Mouse (Mus musculus) embryo, embryonic 10 days (tissue): ENCODE data around the gene Rpl13a.

Source experiments
- DNase-seq: peaks from one replicate; pipeline ENCODE4 v3.0.0-alpha.2; 2015; ENCODE audit warnings: low spot score

Gene Rpl13a

GRCm38 (mm10) chr7:45090251-45090977 lies 38.1 kb downstream of the Rpl13a start:
- no peak for DNase-seq

GRCm38 (mm10) chr7:45088597-45088996 lies 40.0 kb downstream of the Rpl13a start:
- DNase-seq: no peak

DNA sequence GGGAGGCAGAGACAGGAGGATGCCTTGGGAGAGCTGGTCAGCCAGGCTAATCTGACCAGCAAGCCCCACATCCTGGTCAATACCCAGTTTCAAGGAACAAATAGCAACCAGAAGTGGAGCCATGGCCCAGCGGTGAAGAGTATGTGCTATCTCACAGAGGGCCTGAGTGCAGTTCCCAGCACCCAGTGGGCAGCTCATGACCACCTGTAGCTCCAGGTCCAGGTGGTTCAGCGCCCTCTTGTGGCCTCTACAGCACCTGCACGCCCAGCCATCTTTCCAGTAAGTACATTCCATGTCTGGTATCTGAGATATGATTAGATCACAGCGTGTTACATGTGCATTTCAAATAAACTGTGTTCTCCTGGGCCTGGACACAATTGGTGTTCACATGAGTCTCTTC lies 42.5 kb downstream of the Rpl13a start:
- DNase-seq: no peak

GRCm38 (mm10) chr7:45083300-45083890 lies 45.2 kb downstream of the Rpl13a start:
- no peak for DNase-seq

GRCm38 (mm10) chr7:45082401-45083299 lies 45.9 kb downstream of the Rpl13a start:
- peak; percentile 45 for DNase-seq

DNA sequence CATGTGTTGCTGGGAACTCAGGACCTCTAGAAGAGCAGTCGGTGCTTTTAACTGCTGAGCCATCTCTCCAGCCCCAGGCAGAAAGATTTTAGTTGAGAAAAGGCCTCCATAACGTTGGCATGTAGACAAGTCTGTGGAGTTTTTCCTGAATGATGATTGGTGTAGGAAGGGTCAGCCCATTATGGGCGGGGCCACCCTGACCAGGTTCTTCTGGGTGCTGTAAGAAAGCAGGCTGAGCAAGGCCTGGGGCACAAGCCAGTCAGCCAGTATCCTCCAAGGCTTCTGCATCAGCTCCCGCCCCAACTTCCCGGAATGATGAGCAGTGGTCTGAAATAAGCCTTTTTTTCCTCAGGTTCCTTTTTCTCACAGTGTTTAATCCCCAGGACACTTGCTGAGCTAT lies 47.5 kb downstream of the Rpl13a start:
- DNase-seq: no peak

- peak; percentile 95 for DNase-seq
Measured at GRCm38 (mm10) chr7:45079856-45080255, 48.7 kb downstream of the Rpl13a start.

- peak; percentile 88 for DNase-seq
Measured at GRCm38 (mm10) chr7:45078513-45078912, 50.0 kb downstream of the Rpl13a start.

DNA sequence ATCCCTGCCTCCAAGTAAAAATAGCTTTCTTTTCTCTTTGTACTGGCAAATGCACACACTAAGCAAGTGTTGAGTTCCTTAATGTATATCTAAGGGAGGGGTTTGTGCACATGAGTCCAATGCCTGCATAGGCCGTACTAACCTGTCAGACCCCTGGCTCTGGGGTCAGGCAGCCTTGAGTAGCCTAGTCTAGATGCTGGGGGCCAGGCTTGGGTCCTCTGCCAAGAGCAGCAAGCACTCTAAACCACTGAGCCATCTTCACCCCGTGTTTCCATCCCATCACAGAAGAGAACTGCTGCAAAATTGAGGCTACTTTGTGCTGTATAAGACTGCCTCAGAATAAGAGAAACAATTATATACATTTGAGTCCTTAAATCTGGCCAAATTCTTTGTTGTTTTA lies 50.7 kb downstream of the Rpl13a start:
- DNase-seq: no peak

DNA sequence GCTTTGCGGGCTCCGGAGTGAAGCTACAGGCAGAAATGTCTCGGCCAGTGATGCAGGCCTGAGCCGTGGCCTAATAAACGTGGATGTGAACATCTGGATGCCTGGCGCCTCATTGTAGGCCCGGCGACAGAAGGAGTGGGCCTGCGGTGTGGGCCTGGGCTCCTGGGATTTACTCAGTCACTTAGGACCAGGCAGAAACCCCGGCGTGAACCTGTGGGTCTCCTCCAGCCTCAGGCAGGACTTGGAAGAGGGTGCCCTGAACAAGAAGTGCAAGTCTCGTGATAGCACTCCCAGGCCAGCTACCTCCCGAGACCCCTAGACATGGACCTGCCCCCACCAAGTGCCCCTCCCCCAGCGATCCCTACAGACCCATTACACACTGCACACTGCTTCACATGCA lies 51.2 kb downstream of the Rpl13a start:
- DNase-seq: no peak

DNA sequence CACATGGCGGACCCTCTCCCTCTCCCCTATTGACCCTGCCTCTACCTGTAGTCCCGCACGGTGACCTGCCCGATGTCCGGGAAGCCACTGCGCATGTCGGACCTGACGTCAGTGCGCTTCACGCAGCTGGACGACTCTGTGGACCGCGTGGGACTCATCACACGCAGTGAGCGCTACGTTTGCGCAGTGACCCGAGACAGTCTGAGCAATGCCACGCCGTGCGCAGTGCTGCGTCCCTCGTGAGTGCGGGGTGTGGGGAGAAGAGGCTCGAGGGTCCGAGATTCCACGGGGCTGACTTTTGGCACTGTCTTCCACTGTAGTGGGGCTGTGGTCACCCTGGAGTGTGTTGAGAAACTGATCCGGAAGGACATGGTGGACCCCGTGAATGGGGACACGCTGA lies 52.1 kb downstream of the Rpl13a start:
- no peak for DNase-seq
